Mouse (Mus musculus): Measurements from ENCODE around the gene Proser2.

The Proser2 gene

GRCm38 (mm10) chr2:6129555-6130355 is at the start of gene Proser2:
Proser2 (minus strand) TSS chr2:6130211.
- peak; percentile 94 for DNase-seq (ENCODE audit: low spot score)

GRCm38 (mm10) chr2:6179749-6180117 is 49.7 kb upstream of the Proser2 start:
- DNase-seq (ENCODE audit: low spot score), result no peak

GRCm38 (mm10) chr2:6178901-6179748 is 49.1 kb upstream of the Proser2 start:
- DNase-seq (ENCODE audit: low spot score), result peak; percentile 43

- no peak for DNase-seq (ENCODE audit: low spot score)
Observed at GRCm38 (mm10) chr2:6173013-6173412, 43.0 kb upstream of the Proser2 start.

- DNase-seq (ENCODE audit: low spot score), result no peak
Observed at GRCm38 (mm10) chr2:6168560-6168959, 38.5 kb upstream of the Proser2 start.

GRCm38 (mm10) chr2:6167843-6168558 is 38.0 kb upstream of the Proser2 start:
- peak; percentile 81 for DNase-seq (ENCODE audit: low spot score)

GRCm38 (mm10) chr2:6165771-6166170 is 35.8 kb upstream of the Proser2 start:
- DNase-seq (ENCODE audit: low spot score), result no peak

GRCm38 (mm10) chr2:6164606-6165290 is 34.7 kb upstream of the Proser2 start:
- DNase-seq (ENCODE audit: low spot score), result no peak

- DNase-seq (ENCODE audit: low spot score), result no peak
Observed at GRCm38 (mm10) chr2:6162366-6163040, 32.5 kb upstream of the Proser2 start.

- DNase-seq (ENCODE audit: low spot score), result no peak
Observed at GRCm38 (mm10) chr2:6159735-6160134, 29.7 kb upstream of the Proser2 start.

GRCm38 (mm10) chr2:6159219-6159618 is 29.2 kb upstream of the Proser2 start:
- no peak for DNase-seq (ENCODE audit: low spot score)

GRCm38 (mm10) chr2:6157635-6158034 is 27.6 kb upstream of the Proser2 start:
- DNase-seq (ENCODE audit: low spot score), result no peak

- no peak for DNase-seq (ENCODE audit: low spot score)
Observed at GRCm38 (mm10) chr2:6157208-6157607, 27.2 kb upstream of the Proser2 start.

GRCm38 (mm10) chr2:6149801-6150200 is 19.8 kb upstream of the Proser2 start:
- DNase-seq (ENCODE audit: low spot score), result no peak

GRCm38 (mm10) chr2:6146901-6147300 is 16.9 kb upstream of the Proser2 start:
- DNase-seq (ENCODE audit: low spot score), result no peak

- DNase-seq (ENCODE audit: low spot score), result no peak
Observed at GRCm38 (mm10) chr2:6146257-6146656, 16.2 kb upstream of the Proser2 start.

GRCm38 (mm10) chr2:6145611-6146010 is 15.6 kb upstream of the Proser2 start:
- no peak for DNase-seq (ENCODE audit: low spot score)

GRCm38 (mm10) chr2:6142915-6143654 is 13.1 kb upstream of the Proser2 start:
- DNase-seq (ENCODE audit: low spot score), result no peak

- DNase-seq (ENCODE audit: low spot score), result no peak
Observed at GRCm38 (mm10) chr2:6140572-6141161, 10.7 kb upstream of the Proser2 start.

- DNase-seq (ENCODE audit: low spot score), result no peak
Observed at GRCm38 (mm10) chr2:6133871-6134270, 3.9 kb upstream of the Proser2 start.
